ENCODE assay signal across 29 mouse cellular contexts in genomic region chr10:87103286-87103685, GRCm38 (mm10). TPM values are rescaled to one million over a fixed set of nuclear protein-coding genes. Genes with fewer than 3 reads are reported as not detected.
DNase-seq lines count a peak whose midpoint lies in the region; ATAC-seq and TF ChIP-seq lines count a peak whose summit lies in the region.
"Had no signal": no experiment of that assay in that cellular context is flagged by ENCODE, and none has a peak within 500 bp of the region (broad histone marks: within the 10 kb centered on the region; RNA-seq: fewer than 3 reads in every experiment).

No protein-coding gene starts in this region.

- H3K9me3 ChIP-seq in kidney, embryonic 16.5 days (ENCODE audit: low read length): no peaks in the 10 kb centered on the region
- H3K9me3 ChIP-seq: forebrain, embryonic 12.5 days; heart, embryonic 12.5 days; hindbrain, embryonic 13.5 days; lung, embryonic 15.5 days; neural tube, embryonic 13.5 days had no signal

- H3K9ac ChIP-seq in kidney, embryonic 16.5 days (replicated peaks; ENCODE audit: low read length): no peak overlapping the region
- H3K9ac ChIP-seq: forebrain, embryonic 12.5 days; heart, embryonic 12.5 days; hindbrain, embryonic 13.5 days; liver, embryonic 14.5 days; lung, embryonic 15.5 days; neural tube, embryonic 13.5 days had no signal

- no peaks in the 10 kb centered on the region for H3K27me3 ChIP-seq in kidney, embryonic 16.5 days (ENCODE audit: insufficient read depth, low read length)
- no peaks in the 10 kb centered on the region for H3K27me3 ChIP-seq in kidney, adult 2 months (replicated peaks; ENCODE audit: control insufficient read depth, insufficient read depth, low read length)
- H3K27me3 ChIP-seq: forebrain, embryonic 12.5 days; heart, embryonic 12.5 days; lung, embryonic 15.5 days; neural tube, embryonic 13.5 days had no signal

- no peak overlapping the region for H3K27ac ChIP-seq in kidney, embryonic 16.5 days (ENCODE audit: low read length)
- no peak overlapping the region for H3K27ac ChIP-seq in kidney, adult 2 months (ENCODE audit: insufficient read depth, low read depth, low read length)
- H3K27ac ChIP-seq: gastrocnemius, adult 2 months; hindbrain, embryonic 13.5 days; liver, embryonic 14.5 days; lung, embryonic 15.5 days; neural tube, embryonic 13.5 days; stomach, postnatal 0 days had no signal

- no peak for DNase-seq in kidney, adult 2 months
- DNase-seq in CD4-positive helper T cell, adult 2 months (ENCODE audit: low read depth, low spot score): peak; percentile 36
- peak; percentile 10 for DNase-seq in naive thymus-derived CD4-positive, alpha-beta T cell, adult 2 months (ENCODE audit: low read depth)
- no peak for DNase-seq in cerebellum, adult 11-12 months
- no peak for DNase-seq in layer of hippocampus, postnatal 36 days
- DNase-seq: adrenal gland, postnatal 25 days; cerebellum, adult 11 months; cerebellum, postnatal 14 days; gastrocnemius, adult 2 months; heart, postnatal 14 days; kidney, postnatal 10 days; lung, postnatal 4 days; thymus, postnatal 36 days had no signal

- WGBS in kidney, embryonic 16.5 days: 16% methylated on average over 8 of the region's 8 CpGs
- 16% methylated on average over 8 of the region's 8 CpGs for WGBS in kidney, adult 2 months

- TF ChIP-seq CTCF in kidney, adult 2 months (conservative IDR thresholded peaks at IDR 0.05; ENCODE audit: insufficient read depth, insufficient read length, low read depth, low read length): no peak

- no peak overlapping the region for H3K4me2 ChIP-seq in kidney, embryonic 16.5 days (replicated peaks; ENCODE audit: low read depth, low read length)
- H3K4me2 ChIP-seq: heart, embryonic 12.5 days; lung, embryonic 15.5 days had no signal

- peak; percentile 61; the same call in 1 of the 2 replicates for ATAC-seq in kidney, embryonic 16.5 days (ENCODE audit: low FRiP score, low TSS enrichment)
- peak; percentile 57 for ATAC-seq in activated CD4-positive, CD25-positive, alpha-beta regulatory T cell, adult 4 months
- ATAC-seq: intestine, embryonic 16.5 days had no signal

- H3K4me3 ChIP-seq in kidney, embryonic 16.5 days (ENCODE audit: low read length): no peak overlapping the region
- H3K4me3 ChIP-seq in kidney, adult 2 months (ENCODE audit: insufficient read depth, low read depth, low read length): no peak overlapping the region
- H3K4me3 ChIP-seq: forebrain, embryonic 12.5 days; gastrocnemius, adult 2 months; heart, embryonic 12.5 days; hindbrain, embryonic 13.5 days; lung, embryonic 15.5 days; neural tube, embryonic 13.5 days had no signal

- H3K4me1 ChIP-seq in kidney, embryonic 16.5 days (ENCODE audit: insufficient read depth, low read length): peaks cover 7% of the 10 kb centered on the region; the same call in 1 of the 2 replicates
- H3K4me1 ChIP-seq in kidney, adult 2 months (ENCODE audit: control insufficient read depth, insufficient read depth, low read length): no peaks in the 10 kb centered on the region
- H3K4me1 ChIP-seq: heart, embryonic 12.5 days; lung, embryonic 15.5 days had no signal

- TF ChIP-seq POLR2A in kidney, adult 2 months (IDR thresholded peaks at IDR 0.05; ENCODE audit: low read depth, low read length): no peak

- H3K36me3 ChIP-seq in kidney, embryonic 16.5 days (ENCODE audit: insufficient read depth, low read length): no peaks in the 10 kb centered on the region
- no peaks in the 10 kb centered on the region for H3K36me3 ChIP-seq in kidney, adult 2 months (ENCODE audit: control insufficient read depth, insufficient read depth, low read length)
- H3K36me3 ChIP-seq: forebrain, embryonic 12.5 days; G1E; heart, embryonic 12.5 days; hindbrain, embryonic 13.5 days; lung, embryonic 15.5 days; neural tube, embryonic 13.5 days had no signal

RNA-seq across cellular contexts. Expression of gene 1700113H08Rik, which starts 45.4 kb away (rescaled TPM):
- polyA plus RNA-seq in kidney, embryonic 16.5 days (2015; fragmentation: Nextera tagmentation; extraction: Ambion mirVana): not detected in 2 replicates
- 0.12 TPM in 1 of 2 replicates, not detected in the other for polyA plus RNA-seq in kidney, adult 2 months (2012; rRNA removed)
- not detected for polyA plus RNA-seq in activated CD4-positive, CD25-positive, alpha-beta regulatory T cell, adult 4 months (2017; shearing (Covaris generic))
- total RNA-seq in layer of hippocampus, postnatal 36 days (2021): not detected
- total RNA-seq: adrenal gland, postnatal 25 days; layer of hippocampus, postnatal 10 days; left cerebral cortex, postnatal 14 days; monocyte, adult 5-6 weeks had no signal
- polyA plus RNA-seq: C2C12; G1E; heart, embryonic 12.5 days; limb, embryonic 14.5 days; liver, embryonic 14.5 days; lung, embryonic 15.5 days; stomach, postnatal 0 days had no signal

Comparison
In these comparisons a context has a peak if more than half of its experiments do, and no peak if none do; other contexts are left out.
1. DNase-seq: peak in CD4-positive helper T cell, adult 2 months (single experiment) and naive thymus-derived CD4-positive, alpha-beta T cell, adult 2 months (single experiment); none in kidney, adult 2 months (single experiment), cerebellum, adult 11-12 months (single experiment) and layer of hippocampus, postnatal 36 days (0 of 2).